Comparison of ENCODE assay signal across 9 mouse cellular contexts in genomic region chr5:112853179-112853578, GRCm38 (mm10). TPM values are rescaled to one million over a fixed set of nuclear protein-coding genes. Genes with fewer than 3 reads are reported as not detected.
DNase-seq lines count a peak whose midpoint lies in the region; ATAC-seq lines count a peak whose summit lies in the region.
"Had no signal": no experiment of that assay in that cellular context is flagged by ENCODE, and none has a peak within 500 bp of the region (broad histone marks: within the 10 kb centered on the region; RNA-seq: fewer than 3 reads in every experiment).

No protein-coding gene starts in this region.

- 19% methylated on average over 8 of the region's 8 CpGs for WGBS in embryonic facial prominence, embryonic 12.5 days
- WGBS in lung, embryonic 16.5 days: 28% methylated on average over 8 of the region's 8 CpGs

- peak overlapping the region; percentile 59 for H3K27ac ChIP-seq in embryonic facial prominence, embryonic 12.5 days
- peak overlapping the region; percentile 21 for H3K27ac ChIP-seq in lung, embryonic 16.5 days (ENCODE audit: low read length)

- H3K4me3 ChIP-seq in embryonic facial prominence, embryonic 12.5 days: no peak overlapping the region
- no peak overlapping the region for H3K4me3 ChIP-seq in lung, embryonic 16.5 days (ENCODE audit: low read length)

- peaks cover 11% of the 10 kb centered on the region; the same call in 1 of the 2 replicates for H3K27me3 ChIP-seq in embryonic facial prominence, embryonic 12.5 days
- H3K27me3 ChIP-seq in lung, embryonic 16.5 days (ENCODE audit: control insufficient read depth, insufficient read depth, low read depth, low read length): no peaks in the 10 kb centered on the region

- DNase-seq in MN1 (ENCODE audit: low spot score): peak; percentile 40
- DNase-seq in heart, adult 8-10 months (ENCODE audit: low spot score): peak; percentile 75
- peak; percentile 58 to 68 for DNase-seq in kidney, postnatal 25 days
- DNase-seq in retina, postnatal 7 days (ENCODE audit: low read depth, low spot score): peak; percentile 46

- ATAC-seq in embryonic facial prominence, embryonic 12.5 days (ENCODE audit: insufficient number of reproducible peaks, insufficient read depth, low FRiP score, low TSS enrichment): peak; percentile 87
- ATAC-seq in lung, embryonic 16.5 days (ENCODE audit: low read depth): peak; percentile 93
- no peak for ATAC-seq in megakaryocyte-erythroid progenitor cell, adult 5-6 weeks (replicated peaks; ENCODE audit: low FRiP score, low TSS enrichment, poor library complexity, severe bottlenecking)
- no peak for ATAC-seq in cerebellum, adult (ENCODE audit: insufficient number of reproducible peaks, low FRiP score, low TSS enrichment)
- ATAC-seq: Patski had no signal

- H3K9me3 ChIP-seq in embryonic facial prominence, embryonic 12.5 days: no peaks in the 10 kb centered on the region
- H3K9me3 ChIP-seq in lung, embryonic 16.5 days (ENCODE audit: control insufficient read depth, low read length): no peaks in the 10 kb centered on the region

- no peak overlapping the region for H3K9ac ChIP-seq in embryonic facial prominence, embryonic 12.5 days
- no peak overlapping the region for H3K9ac ChIP-seq in lung, embryonic 16.5 days (ENCODE audit: low read length)

- H3K4me1 ChIP-seq in embryonic facial prominence, embryonic 12.5 days: peaks cover 38% of the 10 kb centered on the region
- H3K4me1 ChIP-seq in lung, embryonic 16.5 days (replicated peaks; ENCODE audit: control insufficient read depth, insufficient read depth, low read length): peaks cover 15% of the 10 kb centered on the region

- H3K4me2 ChIP-seq in embryonic facial prominence, embryonic 12.5 days (replicated peaks): no peak overlapping the region
- H3K4me2 ChIP-seq in lung, embryonic 16.5 days (ENCODE audit: low read depth, low read length): no peak overlapping the region

- no peaks in the 10 kb centered on the region for H3K36me3 ChIP-seq in embryonic facial prominence, embryonic 12.5 days
- H3K36me3 ChIP-seq in lung, embryonic 16.5 days (ENCODE audit: control insufficient read depth, insufficient read depth, low read length): no peaks in the 10 kb centered on the region

RNA-seq across cellular contexts. Expression of gene Myo18b, which starts 43.0 kb away (rescaled TPM):
- polyA plus RNA-seq in embryonic facial prominence, embryonic 12.5 days (2016; fragmentation: Nextera tagmentation; extraction: Ambion mirVana): 0.75 and 1.1 TPM in 2 replicates
- 100 to 1,000 TPM; 211 to 246 (median 225) TPM for total RNA-seq in heart, adult 8-10 months (2022)
- 1.1 and 1.3 TPM in 2 replicates for polyA plus RNA-seq in lung, embryonic 16.5 days (2015; fragmentation: Nextera tagmentation; extraction: Ambion mirVana)
- total RNA-seq in megakaryocyte-erythroid progenitor cell, adult 5-6 weeks (2014; fragmentation: Nextera tagmentation): not detected in 2 replicates
- not detected in 2 replicates for total RNA-seq in megakaryocyte-erythroid progenitor cell, adult 5-6 weeks (2017)
- polyA plus RNA-seq: Patski had no signal

Comparison
In these comparisons a context has a peak if more than half of its experiments do, and no peak if none do; other contexts are left out.
1. ATAC-seq: peak in embryonic facial prominence, embryonic 12.5 days (single experiment) and lung, embryonic 16.5 days (single experiment); none in megakaryocyte-erythroid progenitor cell, adult 5-6 weeks (single experiment) and cerebellum, adult (single experiment).
2. RNA of gene Myo18b, which starts 43.0 kb away (total RNA-seq): 211 to 246 TPM in heart, adult 8-10 months; not detected in megakaryocyte-erythroid progenitor cell, adult 5-6 weeks; every median in the first group is over 100 times any median in the second.
3. Peak in every context shown above with its lines, with median percentiles within 50 percentile points of each other: DNase-seq.